Mouse (Mus musculus): ENCODE data around the gene Atg101. TPM values are rescaled to one million over a fixed set of nuclear protein-coding genes. Genes with fewer than 3 reads are reported as not detected.

Atg101 gene
- total RNA-seq, 4 experiments from 2014 or later = 28.6 to 35.4 (median 31.8) TPM

GRCm38 (mm10) chr15:101333165-101333564 is 49.1 kb downstream of the Atg101 start:
- no peak for DNase-seq (ENCODE audit: low spot score in 2 of 2)

GRCm38 (mm10) chr15:101333648-101334047 is 49.6 kb downstream of the Atg101 start:
- no peak for DNase-seq (ENCODE audit: low spot score in 2 of 2)

DNA sequence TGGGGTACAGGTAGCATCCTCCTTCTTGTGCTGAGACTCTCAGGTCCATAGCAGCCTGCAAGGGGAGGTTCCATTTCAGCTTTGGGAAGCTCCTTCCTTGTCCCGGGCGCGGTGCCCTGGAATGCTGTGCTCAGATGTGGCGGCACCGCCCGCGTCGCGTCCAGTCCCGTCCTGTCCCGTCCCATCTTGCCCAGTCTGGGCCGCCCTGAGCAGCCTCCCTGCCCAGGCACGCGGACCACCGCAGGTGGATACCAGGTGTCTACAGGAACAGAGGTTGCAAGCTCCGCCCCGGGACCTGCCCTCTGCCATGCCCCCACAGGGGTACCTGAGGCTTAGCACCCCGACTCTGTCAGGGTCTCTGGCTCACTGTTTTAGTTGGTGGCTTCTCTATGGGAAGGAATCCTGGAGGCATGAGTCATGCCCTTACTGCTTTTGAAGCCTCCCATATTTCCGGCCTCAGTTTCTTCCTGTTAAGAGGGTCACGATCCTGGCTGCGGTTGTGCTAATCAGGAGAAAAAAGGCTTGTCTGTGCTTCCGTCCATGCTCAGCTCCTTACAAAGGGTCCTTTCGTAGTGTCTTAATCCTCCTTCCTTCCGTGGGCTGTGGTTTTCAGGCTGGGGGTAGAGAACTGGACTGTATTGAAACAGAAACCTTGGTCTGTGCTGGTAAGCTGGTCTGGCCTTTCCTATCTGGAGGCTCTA is 52.6 kb downstream of the Atg101 start:
- no peak for DNase-seq (ENCODE audit: low spot score in 2 of 2)

- DNase-seq (ENCODE audit: low spot score in 2 of 2) = no peak
These were observed 54.3 kb downstream of the Atg101 start for GRCm38 (mm10) chr15:101338359-101338758.

- DNase-seq (ENCODE audit: low spot score in 2 of 2) = peak; percentile 75 to 81
These were observed 55.5 kb downstream of the Atg101 start for GRCm38 (mm10) chr15:101339537-101339936.

Other genes with a start within 250 kb of the Atg101 start
- not detected for gene Gm47841, start 236.9 kb upstream of the Atg101 start, total RNA-seq (2022)
- gene Fignl2, start 205.7 kb upstream of the Atg101 start, total RNA-seq (2022) = under 1 TPM; 0.31 to 0.73 (median 0.59) TPM
- not detected for gene Ankrd33, start 168.5 kb upstream of the Atg101 start, total RNA-seq (2022)
- gene Acvrl1, start 155.8 kb upstream of the Atg101 start, total RNA-seq (2022) = 1 to 10 TPM; 6.6 to 9.5 (median 7.6) TPM
- 10 to 100 TPM; 33.0 to 44.0 (median 39.4) TPM for gene Acvr1b, start 110.2 kb upstream of the Atg101 start, total RNA-seq (2022)
- gene Grasp, start 60.1 kb upstream of the Atg101 start, total RNA-seq (2022) = 1 to 10 TPM; 3.0 to 5.4 (median 4.4) TPM
- 100 to 1,000 TPM; 114 to 232 (median 117) TPM for gene Nr4a1, start 30.0 kb upstream of the Atg101 start, total RNA-seq (2022)
- gene 6030408B16Rik, start 8.9 kb downstream of the Atg101 start, total RNA-seq (2022) = not detected
- gene Krt80, start 85.9 kb downstream of the Atg101 start, total RNA-seq (2022) = 1 to 10 TPM; 1.1 to 3.4 (median 2.5) TPM
- gene Krt7, start 126.8 kb downstream of the Atg101 start, total RNA-seq (2022) = not detected
- not detected for gene Krt87, start 154.5 kb downstream of the Atg101 start, total RNA-seq (2022)
- gene Krt88, start 163.5 kb downstream of the Atg101 start, total RNA-seq (2022) = not detected
- gene Krt81, start 179.5 kb downstream of the Atg101 start, total RNA-seq (2022) = not detected
- gene Krt86, start 189.2 kb downstream of the Atg101 start, total RNA-seq (2022) = not detected
- gene Krt83, start 207.2 kb downstream of the Atg101 start, total RNA-seq (2022) = not detected
- gene Gm49425, start 233.0 kb downstream of the Atg101 start, total RNA-seq (2022) = not detected
- not detected for gene Krt84, start 248.5 kb downstream of the Atg101 start, total RNA-seq (2022)